Mouse (Mus musculus) liver, adult 2 months (tissue): ENCODE measurements around the gene Prrg3.

Experiments used
- CTCF ChIP-seq: fragments of 200-500 bp; IDR thresholded peaks from 2 replicates; pipeline ENCODE4 v1.5.1; 2011; ENCODE audit warnings: low read depth, low read length, control low read depth
- POLR2A ChIP-seq: fragments of 200-500 bp; IDR thresholded peaks from 2 replicates; pipeline ENCODE4 v1.6.1; 2011; ENCODE audit warnings: low read length, control low read depth; ENCODE audit not compliant: insufficient read depth; ENCODE audit errors: extremely low read depth

- TF ChIP-seq POLR2A (no peak), CTCF (no peak)
These were observed 18.9 kb downstream of the Prrg3 start for GRCm38 (mm10) chrX:71981322-71981721.
